Mouse (Mus musculus) left cerebral cortex, adult 2 months (tissue): ENCODE measurements at regions not wholly inside any gene's neighbourhood (a gene's known extent, or its start where the extent isn't known, plus 50 kb on each side); places are given as distances from the start of the nearest gene placed in this dataset.
A peak's percentile ranks its signal among the peaks of the same experiment; 100 is the strongest.

Source experiments
- DNase-seq, 2 experiments: peaks; one replicate each; pipeline ENCODE4 v3.0.0; 2021 to 2022; ENCODE audit warnings: low spot score in 2 of 2, mixed read lengths in 1 of 2; ENCODE audit errors: extremely low spot score in 1 of 2
- H3K27ac ChIP-seq: fragments of 200-600 bp; 2 replicates; pipeline ENCODE4 v1.8.1; 2022
- H3K4me3 ChIP-seq: fragments of 200-600 bp; 2 replicates; pipeline ENCODE4 v1.8.1; 2022
- CTCF ChIP-seq: fragments of 200-600 bp; IDR thresholded peaks from 2 replicates; pipeline ENCODE4 v1.8.1; 2022; ENCODE audit warnings: antibody characterized with exemption, mild to moderate bottlenecking, moderate library complexity
- intact Hi-C: fragments of 180-260 bp; cut with DNase I; formaldehyde crosslinking; loops from one replicate; pipeline ENCODE4 v1.15.1; 2025

- H3K27ac ChIP-seq, result no peak overlapping the region
- TF ChIP-seq CTCF, result no peak
- DNase-seq, result no peak
- intact Hi-C loops, result no loop called here
- H3K4me3 ChIP-seq, result no peak overlapping the region
Measured at GRCm38 (mm10) chr6:100923070-100923469, 89.6 kb downstream of the Ppp4r2 start.

GRCm38 (mm10) chr6:100923686-100924085, 90.3 kb downstream of the Ppp4r2 start:
- Histone ChIP-seq H3K4me3 (no peak overlapping the region), H3K27ac (no peak overlapping the region)
- TF ChIP-seq CTCF, result no peak
- intact Hi-C loops, result no loop called here
- no peak for DNase-seq

GRCm38 (mm10) chr6:100928791-100929758, 95.7 kb downstream of the Ppp4r2 start:
- peak overlapping the region; percentile 76 for H3K27ac ChIP-seq
- intact Hi-C loops, result no loop called here
- DNase-seq, result no peak
- TF ChIP-seq CTCF, result no peak
- H3K4me3 ChIP-seq, result no peak overlapping the region

- Histone ChIP-seq H3K4me3 (no peak overlapping the region), H3K27ac (peak overlapping the region; percentile 76)
- peak in 1 of 2 experiments; percentile 16 for DNase-seq
- no peak for TF ChIP-seq CTCF
- intact Hi-C loops, result no loop called here
Measured at GRCm38 (mm10) chr6:100929759-100930358, 96.4 kb downstream of the Ppp4r2 start.

- Histone ChIP-seq H3K27ac (peak overlapping the region; percentile 47; the same call in 1 of the 2 replicates), H3K4me3 (no peak overlapping the region)
- no peak for DNase-seq
- intact Hi-C loops, result no loop called here
- TF ChIP-seq CTCF, result no peak
Measured at GRCm38 (mm10) chr6:100930706-100931105, 97.3 kb downstream of the Ppp4r2 start.

GRCm38 (mm10) chr6:100934424-100934823, 101.0 kb downstream of the Ppp4r2 start:
- Histone ChIP-seq H3K4me3 (no peak overlapping the region), H3K27ac (no peak overlapping the region)
- intact Hi-C loops, result no loop called here
- TF ChIP-seq CTCF, result no peak
- DNase-seq, result no peak

- Histone ChIP-seq H3K27ac (no peak overlapping the region), H3K4me3 (no peak overlapping the region)
- no peak for DNase-seq
- TF ChIP-seq CTCF, result no peak
- intact Hi-C loops, result no loop called here
Measured at GRCm38 (mm10) chr6:100937802-100938201, 104.4 kb downstream of the Ppp4r2 start.

- intact Hi-C loops, result no loop called here
- TF ChIP-seq CTCF, result no peak
- H3K27ac ChIP-seq, result no peak overlapping the region
- DNase-seq, result no peak
- H3K4me3 ChIP-seq, result no peak overlapping the region
Measured at GRCm38 (mm10) chr6:100938376-100938775, 105.0 kb downstream of the Ppp4r2 start.

- intact Hi-C loops, result no loop called here
- no peak for DNase-seq
- no peak for TF ChIP-seq CTCF
- Histone ChIP-seq H3K27ac (no peak overlapping the region), H3K4me3 (no peak overlapping the region)
Measured at GRCm38 (mm10) chr6:100939042-100939441, 105.6 kb downstream of the Ppp4r2 start.

GRCm38 (mm10) chr6:100939766-100940165, 106.3 kb downstream of the Ppp4r2 start:
- no peak overlapping the region for H3K4me3 ChIP-seq
- intact Hi-C loops, result no loop called here
- H3K27ac ChIP-seq, result no peak overlapping the region
- no peak for DNase-seq
- no peak for TF ChIP-seq CTCF

- Histone ChIP-seq H3K4me3 (no peak overlapping the region), H3K27ac (no peak overlapping the region)
- no peak for DNase-seq
- intact Hi-C loops, result no loop called here
- no peak for TF ChIP-seq CTCF
Measured at GRCm38 (mm10) chr6:100941686-100942085, 108.3 kb downstream of the Ppp4r2 start.

- TF ChIP-seq CTCF, result no peak
- intact Hi-C loops, result no loop called here
- H3K27ac ChIP-seq, result no peak overlapping the region
- no peak for DNase-seq
- H3K4me3 ChIP-seq, result no peak overlapping the region
Measured at GRCm38 (mm10) chr6:100942956-100943355, 109.5 kb downstream of the Ppp4r2 start.

- intact Hi-C loops, result no loop called here
- no peak overlapping the region for H3K4me3 ChIP-seq
- no peak for TF ChIP-seq CTCF
- H3K27ac ChIP-seq, result no peak overlapping the region
- no peak for DNase-seq
Measured at GRCm38 (mm10) chr6:100945796-100946195, 112.4 kb downstream of the Ppp4r2 start.
